Mouse (Mus musculus) regulatory T cell (primary cell): ENCODE measurements around the gene Impdh2.
"Not testable (repeated sequence)": the region's sequence is repeated elsewhere in the genome, so short reads cannot be mapped to it uniquely, and the experiment has no call there.

Experiments used
- in situ Hi-C: fragments of 300-600 bp; cut with MboI, MseI; formaldehyde crosslinking; loops from one replicate; pipeline ENCODE4 v1.15.1; 2025; ENCODE audit warnings: high pct_unique_total_duplicates

Impdh2 gene

DNA sequence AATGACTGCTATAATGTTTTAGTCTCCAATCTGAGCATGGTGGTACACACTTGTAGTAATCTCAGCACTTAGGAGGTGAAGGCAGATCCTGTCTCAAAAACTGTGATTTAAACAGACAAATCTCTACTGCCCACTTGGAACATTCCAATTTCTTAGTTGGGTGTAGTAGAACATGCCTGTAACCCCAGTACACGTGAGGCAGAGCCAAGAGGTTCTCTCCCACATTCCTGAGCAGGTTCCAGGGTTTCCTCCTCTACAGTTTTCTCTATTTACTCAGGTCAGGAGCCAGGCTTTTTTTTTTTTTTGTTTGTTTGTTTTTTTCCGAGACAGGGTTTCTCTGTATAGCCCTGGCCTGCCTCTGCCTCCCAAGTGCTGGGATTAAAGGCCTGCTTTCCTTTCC is 39.9 kb downstream of the Impdh2 start:
- in situ Hi-C loops = no loop called here

DNA sequence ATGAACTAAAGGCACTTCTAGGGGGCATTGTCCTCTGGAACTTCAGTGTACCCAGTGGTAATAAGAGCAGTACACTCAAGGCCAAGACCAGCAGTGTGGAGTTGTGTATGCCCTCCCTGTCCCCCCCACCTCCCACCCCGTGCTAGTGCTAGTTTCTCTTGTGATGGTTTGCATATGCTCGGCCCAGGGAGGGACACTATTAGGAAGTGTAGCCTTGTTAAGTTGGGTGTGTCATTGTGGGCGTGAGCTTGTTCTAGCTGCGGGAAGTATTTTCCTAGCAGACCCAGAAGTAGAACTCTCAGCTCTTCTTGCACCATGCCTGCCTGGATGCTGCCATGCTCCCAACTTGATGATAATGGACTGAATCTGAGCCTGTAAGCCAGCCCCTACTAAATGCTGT is 41.9 kb downstream of the Impdh2 start:
- in situ Hi-C loops = no loop called here

DNA sequence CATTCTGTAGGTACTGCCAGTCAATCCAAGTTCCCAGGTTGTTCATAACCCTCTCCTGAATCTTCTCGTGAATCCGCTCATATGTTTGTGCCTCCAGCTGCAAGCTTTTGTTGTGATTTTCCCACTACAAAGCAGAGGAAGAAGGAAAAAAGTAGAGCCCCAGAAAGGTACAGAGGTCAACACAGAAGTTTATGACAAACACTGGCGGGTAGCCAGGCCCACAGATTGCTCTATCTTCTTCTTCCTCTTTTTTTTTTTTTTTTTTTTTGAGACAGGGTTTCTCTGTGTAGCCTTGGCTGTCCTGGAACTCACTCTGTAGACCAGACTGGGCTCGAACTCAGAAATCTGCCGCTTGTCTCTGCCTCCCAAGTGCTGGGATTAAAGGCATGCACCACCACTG is 47.8 kb downstream of the Impdh2 start:
- in situ Hi-C loops = not testable (repeated sequence)

DNA sequence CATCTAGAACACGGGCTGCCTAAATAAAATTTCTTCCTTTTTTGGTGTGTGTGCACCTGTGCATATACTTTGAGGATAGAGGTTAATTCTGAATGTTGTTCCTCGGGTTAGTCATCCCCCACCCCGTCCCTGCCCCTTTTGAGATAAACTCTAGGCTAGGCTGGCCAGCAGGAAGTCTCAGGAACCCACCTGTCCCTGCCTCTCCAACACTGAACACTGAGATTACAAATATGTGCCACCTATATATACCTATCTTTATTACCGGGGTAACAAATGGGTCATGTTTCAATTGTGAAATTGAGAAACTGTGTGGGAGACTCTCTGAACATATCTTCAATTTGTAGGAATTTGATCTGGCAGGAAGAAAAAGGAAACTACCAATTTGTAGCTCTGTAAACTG is 48.8 kb downstream of the Impdh2 start:
- in situ Hi-C loops = no loop called here

DNA sequence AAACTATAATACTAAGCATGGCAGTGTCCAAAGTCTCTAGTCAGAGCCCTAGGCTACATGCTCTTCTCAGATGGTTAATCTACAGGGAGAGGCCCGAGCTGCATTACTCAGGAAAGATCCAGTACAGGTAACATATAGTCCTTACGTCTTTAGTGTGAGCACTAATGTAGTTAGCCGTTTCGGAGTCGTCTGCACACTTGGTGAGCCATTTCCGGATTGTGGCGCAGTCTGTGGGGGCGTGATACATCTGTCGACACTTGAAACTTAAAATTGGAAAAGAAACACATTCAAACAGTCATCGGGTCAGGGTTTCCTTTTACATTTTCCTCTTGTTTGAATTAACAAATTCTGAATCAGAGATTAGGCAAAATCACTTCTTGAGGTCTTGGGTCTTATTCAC is 51.4 kb downstream of the Impdh2 start:
- in situ Hi-C loops = no loop called here
